Mouse (Mus musculus) liver, embryonic 12.5 days (tissue): Measurements from ENCODE around the gene Prss42. TPM values are rescaled to one million over a fixed set of nuclear protein-coding genes. Genes with fewer than 3 reads are reported as not detected.
A peak's percentile ranks its signal among the peaks of the same experiment; 100 is the strongest.

Experiments
- ATAC-seq: fragments of 200-750 bp; cut with Nextera tagmentation; 2 replicates; pipeline ENCODE4 v1.8.0; 2017; ENCODE audit warnings: moderate number of reproducible peaks, mild to moderate bottlenecking, moderate library complexity
- H3K27ac ChIP-seq: fragments of 300-500 bp; sonication (generic); 2 replicates; pipeline ENCODE4 v1.5.1; 2016; ENCODE audit warnings: mild to moderate bottlenecking
- H3K27me3 ChIP-seq: fragments of 300-500 bp; sonication (generic); replicated peaks from 2 replicates; pipeline ENCODE4 v1.6.1; 2016; ENCODE audit warnings: mild to moderate bottlenecking, moderate library complexity
- H3K36me3 ChIP-seq: fragments of 300-500 bp; sonication (generic); 2 replicates; pipeline ENCODE4 v1.6.1; 2016; ENCODE audit warnings: mild to moderate bottlenecking, moderate library complexity
- H3K4me1 ChIP-seq: fragments of 300-500 bp; sonication (generic); 2 replicates; pipeline ENCODE4 v1.6.1; 2016
- H3K4me2 ChIP-seq: fragments of 300-500 bp; sonication (generic); 2 replicates; pipeline ENCODE4 v1.6.1; 2016; ENCODE audit warnings: mild to moderate bottlenecking, moderate library complexity
- H3K4me3 ChIP-seq: fragments of 300-500 bp; sonication (generic); 2 replicates; pipeline ENCODE4 v1.5.1; 2016; ENCODE audit warnings: mild to moderate bottlenecking, moderate library complexity
- H3K9ac ChIP-seq: fragments of 300-500 bp; sonication (generic); 2 replicates; pipeline ENCODE4 v1.6.1; 2016; ENCODE audit warnings: mild to moderate bottlenecking, moderate library complexity
- H3K9me3 ChIP-seq: fragments of 300-500 bp; sonication (generic); replicated peaks from 2 replicates; pipeline ENCODE4 v1.6.1; 2016; ENCODE audit warnings: mild to moderate bottlenecking, moderate library complexity
- WGBS: fragments of 180-500 bp; shearing (Covaris S2); methylation state at CpG from one replicate; pipeline ENCODE4 v1.1.7; 2016; ENCODE audit not compliant: insufficient replicate concordance; 5-methylcytosine and 5-hydroxymethylcytosine counted together
- polyA plus RNA-seq: library from polyadenylated mRNA; unstranded; fragments of >200 nt; fragmentation: Nextera tagmentation; extraction: Ambion mirVana; gene quantifications from 2 replicates; pipeline ENCODE4 v1.2.1, GENCODE M21; 2016

Gene Prss42
- polyA plus RNA-seq, 1 experiment from 2014 or later, result not detected

DNA sequence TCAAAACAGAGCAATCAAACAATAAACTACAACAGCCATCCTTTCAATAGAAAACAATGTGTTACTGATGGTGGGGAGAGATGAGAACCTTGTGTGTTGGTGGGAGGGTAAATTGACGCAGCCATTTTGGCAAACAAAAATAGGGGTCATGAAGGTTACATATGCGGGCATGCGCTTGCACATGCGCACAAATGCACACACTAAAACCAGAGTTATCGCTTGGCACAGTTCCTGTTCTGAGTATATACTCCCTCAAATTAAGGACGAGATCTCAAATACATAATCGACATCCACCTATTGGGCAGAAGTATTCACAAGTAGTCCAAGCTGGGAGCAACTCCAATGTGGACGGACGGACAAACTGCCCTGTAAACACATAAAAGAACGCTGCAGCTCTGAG lies 25.6 kb upstream of the Prss42 start:
- no peaks in the 10 kb centered on the region for H3K4me1 ChIP-seq

DNA sequence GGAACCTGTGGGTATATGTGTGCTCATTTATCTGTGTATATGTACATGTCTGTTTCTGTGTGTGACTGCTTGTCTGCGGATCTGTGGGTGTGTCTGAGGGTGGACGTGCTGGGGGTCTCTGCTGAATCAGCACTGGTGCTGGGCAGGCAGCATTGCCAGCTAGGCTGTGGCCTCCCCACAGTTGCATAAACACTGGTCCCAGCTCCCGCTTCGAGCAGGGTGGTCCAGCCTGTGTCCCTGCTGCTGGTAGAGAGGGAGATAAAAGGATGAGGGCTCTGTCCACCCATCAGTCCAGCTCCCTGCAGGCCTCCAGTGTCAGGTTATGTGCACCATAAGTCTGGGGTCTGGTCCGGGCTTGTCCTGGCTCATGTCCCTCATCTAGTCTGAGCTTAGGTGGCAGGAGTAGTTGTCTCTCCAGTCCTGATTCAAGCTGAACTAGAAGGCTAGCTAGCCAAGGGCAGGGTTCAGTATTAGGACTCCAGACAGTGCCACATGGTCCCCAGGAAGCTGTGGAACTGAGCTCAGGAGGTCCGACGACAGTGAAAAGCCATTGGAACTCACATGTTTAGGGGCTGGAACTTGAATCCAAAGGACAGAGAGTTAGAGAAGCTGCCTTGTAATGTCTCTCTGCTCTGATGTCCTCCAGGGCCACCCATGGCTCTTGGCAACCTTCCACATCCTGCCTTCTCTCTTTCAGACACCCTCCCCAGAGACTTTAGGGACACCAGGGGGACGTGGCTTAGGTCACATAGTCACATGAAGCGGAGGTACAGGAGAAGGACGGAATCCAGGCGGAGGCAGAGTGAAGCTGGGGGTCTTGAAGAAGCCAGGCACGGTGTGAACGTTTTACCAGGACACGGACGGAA lies 23.3 kb upstream of the Prss42 start:
- Histone ChIP-seq H3K4me2 (no peak overlapping the region), H3K27me3 (0 out of 2 replicates have a peak, but pooled peaks cover 20% of the 10 kb centered on the region), H3K4me1 (no peaks in the 10 kb centered on the region), H3K27ac (no peak overlapping the region), H3K9ac (no peak overlapping the region), H3K9me3 (no peaks in the 10 kb centered on the region), H3K4me3 (no peak overlapping the region), H3K36me3 (no peaks in the 10 kb centered on the region)
- ATAC-seq, result no peak
- WGBS, result 61% methylated on average over 15 of the region's 15 CpGs

More for the DNA sequence above, 25.6 kb upstream of the Prss42 start:
- no peak overlapping the region for H3K27ac ChIP-seq
- ATAC-seq, result no peak
- no peaks in the 10 kb centered on the region for H3K9me3 ChIP-seq
- no peaks in the 10 kb centered on the region for H3K36me3 ChIP-seq
- no peak overlapping the region for H3K4me3 ChIP-seq
- peaks cover 23% of the 10 kb centered on the region for H3K27me3 ChIP-seq
- WGBS, result 81% methylated on average over 10 of the region's 10 CpGs
- H3K9ac ChIP-seq, result no peak overlapping the region
- H3K4me2 ChIP-seq, result no peak overlapping the region

DNA sequence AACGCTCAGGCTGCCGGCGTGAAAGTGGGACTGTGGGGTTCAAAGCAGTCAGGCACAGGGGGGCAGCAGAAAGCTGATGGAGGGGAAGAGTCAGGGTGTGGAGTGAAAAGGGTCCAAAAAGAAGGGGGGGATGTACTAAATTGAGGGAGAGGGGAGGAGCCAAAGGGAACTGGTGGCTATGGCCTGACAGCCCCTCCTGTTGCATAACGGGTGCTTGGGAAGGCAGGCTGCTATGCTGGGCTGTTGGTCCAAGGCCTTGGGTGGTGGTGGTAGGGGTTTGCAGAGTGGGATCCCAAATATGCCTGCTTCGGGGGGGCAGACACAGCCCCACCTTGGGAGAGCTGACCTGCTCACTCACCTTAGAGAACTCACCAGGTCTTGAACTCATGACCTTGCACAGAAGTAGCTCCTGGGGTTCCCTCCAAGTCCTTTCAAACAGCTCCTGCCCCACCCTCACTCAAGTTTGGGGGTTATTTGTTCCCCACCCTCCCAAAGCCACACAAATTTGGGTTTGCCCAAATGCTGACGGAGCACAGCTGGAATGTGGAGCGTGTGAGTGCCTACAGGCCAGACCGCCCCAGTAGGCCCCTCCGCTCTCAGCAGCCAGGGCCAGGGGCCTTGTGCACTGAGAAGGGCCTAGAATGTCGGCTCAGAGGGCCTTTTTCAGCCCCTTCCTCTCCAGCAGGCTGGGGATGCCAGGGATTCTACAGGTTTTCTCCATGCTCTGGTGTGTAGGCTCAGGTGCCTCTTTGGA lies 22.5 kb upstream of the Prss42 start:
- H3K27me3 ChIP-seq, result peaks cover 22% of the 10 kb centered on the region
- no peak overlapping the region for H3K4me3 ChIP-seq
- H3K9ac ChIP-seq, result no peak overlapping the region
- H3K36me3 ChIP-seq, result no peaks in the 10 kb centered on the region
- no peaks in the 10 kb centered on the region for H3K9me3 ChIP-seq
- no peak overlapping the region for H3K27ac ChIP-seq
- no peak for ATAC-seq
- H3K4me2 ChIP-seq, result no peak overlapping the region
- 72% methylated on average over 10 of the region's 10 CpGs for whole genome bisulfite sequencing
- peaks cover under 1% of the 10 kb centered on the region; the same call in 1 of the 2 replicates for H3K4me1 ChIP-seq

DNA sequence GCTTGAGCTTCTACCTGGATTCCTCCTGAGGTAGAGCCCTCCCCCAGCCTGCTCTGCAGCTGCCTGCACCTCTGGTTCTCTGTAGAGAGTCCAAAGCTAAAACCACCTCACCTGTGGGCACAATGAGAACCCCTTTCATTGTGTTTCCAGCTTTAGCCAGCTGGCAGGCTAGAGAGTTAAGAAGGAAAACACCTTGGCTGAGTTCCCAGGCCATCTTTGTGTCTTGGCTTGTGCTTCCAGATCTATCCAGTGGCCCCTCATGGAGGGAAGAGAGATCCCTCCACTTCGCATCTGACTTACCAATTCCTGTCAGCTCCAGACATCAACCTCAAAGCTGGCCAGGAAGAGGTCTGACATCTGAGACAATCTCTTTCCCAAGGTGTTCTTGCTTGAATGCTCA lies 19.9 kb upstream of the Prss42 start:
- ATAC-seq, result no peak
- no peak overlapping the region for H3K27ac ChIP-seq
- H3K27me3 ChIP-seq, result peaks cover 48% of the 10 kb centered on the region
- 78% methylated on average over 1 of the region's 1 CpGs for WGBS
- no peak overlapping the region for H3K9ac ChIP-seq
- H3K9me3 ChIP-seq, result no peaks in the 10 kb centered on the region
- no peaks in the 10 kb centered on the region for H3K36me3 ChIP-seq
- H3K4me1 ChIP-seq, result peaks cover 16% of the 10 kb centered on the region
- no peak overlapping the region for H3K4me2 ChIP-seq
- H3K4me3 ChIP-seq, result no peak overlapping the region

DNA sequence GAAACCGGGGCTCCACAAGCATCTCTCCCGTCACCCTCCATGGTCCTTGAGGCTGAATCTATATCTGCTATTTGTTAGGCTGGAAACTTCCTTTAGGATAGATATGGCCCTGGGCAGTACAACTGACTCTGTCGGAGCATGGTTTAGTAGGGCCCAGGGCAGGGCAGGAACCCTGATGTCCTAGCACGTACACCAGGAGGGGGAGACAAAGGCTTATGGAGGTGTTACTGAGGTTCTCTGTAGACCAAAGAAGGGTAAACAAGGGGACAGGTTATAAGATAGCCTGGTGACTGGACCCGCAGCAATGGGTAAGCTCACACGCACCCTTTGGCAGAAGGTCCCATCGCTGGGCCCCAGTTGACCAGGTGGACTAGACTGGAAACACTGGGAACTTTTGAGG lies 19.4 kb upstream of the Prss42 start:
- no peak for ATAC-seq

DNA sequence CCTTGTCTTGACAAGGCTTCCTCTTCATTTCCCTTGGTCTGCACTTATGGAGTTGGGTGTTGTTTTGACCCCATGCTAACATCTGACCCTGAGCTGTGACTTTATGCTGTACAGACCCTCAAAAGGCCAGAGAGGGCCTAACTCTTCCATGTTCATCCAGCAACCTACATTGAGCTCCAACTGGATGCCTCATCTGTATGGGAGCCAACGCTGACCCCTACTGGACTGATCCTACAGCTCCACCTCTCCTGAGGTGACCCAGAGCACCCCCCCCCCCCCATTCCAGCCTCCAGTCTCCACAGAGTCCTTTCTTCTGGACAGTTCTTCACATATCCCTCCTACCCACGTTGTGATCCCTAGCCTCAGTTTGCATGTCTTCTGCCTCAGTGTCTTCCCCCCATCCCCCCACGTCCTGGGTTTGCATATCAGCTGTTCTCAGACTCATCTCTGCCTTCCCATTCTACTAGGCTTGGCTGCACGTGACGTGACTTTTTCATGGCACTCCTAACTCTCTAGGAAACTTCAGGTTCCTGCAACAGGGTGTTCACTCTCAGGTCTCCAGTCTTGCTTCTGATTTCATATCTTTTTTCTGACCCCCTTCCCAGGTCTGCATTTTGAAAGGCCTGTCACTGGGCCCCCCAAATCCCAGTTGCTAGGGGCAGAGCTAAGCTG lies 18.6 kb upstream of the Prss42 start:
- 39% methylated on average over 5 of the region's 5 CpGs for WGBS
- Histone ChIP-seq H3K36me3 (no peaks in the 10 kb centered on the region), H3K9me3 (no peaks in the 10 kb centered on the region), H3K27ac (no peak overlapping the region), H3K9ac (no peak overlapping the region), H3K27me3 (peaks cover 49% of the 10 kb centered on the region), H3K4me3 (no peak overlapping the region), H3K4me2 (no peak overlapping the region), H3K4me1 (peaks cover 18% of the 10 kb centered on the region)
- ATAC-seq, result no peak

More for the DNA sequence above, 19.4 kb upstream of the Prss42 start:
- no peaks in the 10 kb centered on the region for H3K9me3 ChIP-seq
- WGBS, result 72% methylated on average over 7 of the region's 7 CpGs
- H3K27ac ChIP-seq, result no peak overlapping the region
- no peak overlapping the region for H3K9ac ChIP-seq
- H3K4me1 ChIP-seq, result peaks cover 17% of the 10 kb centered on the region
- no peak overlapping the region for H3K4me3 ChIP-seq
- H3K27me3 ChIP-seq, result peaks cover 51% of the 10 kb centered on the region
- H3K4me2 ChIP-seq, result no peak overlapping the region
- H3K36me3 ChIP-seq, result no peaks in the 10 kb centered on the region

DNA sequence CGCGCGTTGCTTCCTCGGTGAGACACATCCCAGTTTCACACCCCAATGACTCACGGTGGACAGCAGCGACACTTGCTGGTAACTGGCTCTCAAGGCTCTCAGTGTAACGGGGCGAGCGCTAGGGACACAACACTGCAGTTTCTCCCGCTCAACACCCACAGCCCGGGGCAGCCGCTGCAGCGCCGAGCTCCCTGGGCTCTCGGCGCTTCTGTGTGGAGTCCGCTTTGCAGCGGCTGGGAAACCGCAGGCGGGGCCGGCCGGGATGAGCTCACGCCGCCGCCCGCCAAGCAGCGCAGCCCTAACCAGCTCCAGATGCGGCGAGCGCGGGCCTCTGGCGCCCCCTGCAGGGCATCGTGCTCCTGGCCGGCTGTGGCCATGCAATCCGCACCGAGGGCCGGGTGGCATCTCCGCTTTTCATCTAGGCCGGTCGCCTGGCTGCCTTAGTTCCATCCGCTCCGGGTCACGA lies 16.7 kb upstream of the Prss42 start:
- H3K4me1 ChIP-seq, result peaks cover 18% of the 10 kb centered on the region
- no peaks in the 10 kb centered on the region for H3K9me3 ChIP-seq
- peak overlapping the region; percentile 83 for H3K4me2 ChIP-seq
- no peak overlapping the region for H3K27ac ChIP-seq
- H3K9ac ChIP-seq, result peak overlapping the region; percentile 66
- ATAC-seq, result peak; percentile 90
- WGBS, result under 1% methylated on average over 39 of the region's 43 CpGs
- peaks cover 47% of the 10 kb centered on the region for H3K27me3 ChIP-seq
- H3K4me3 ChIP-seq, result peak overlapping the region; percentile 50
- no peaks in the 10 kb centered on the region for H3K36me3 ChIP-seq

DNA sequence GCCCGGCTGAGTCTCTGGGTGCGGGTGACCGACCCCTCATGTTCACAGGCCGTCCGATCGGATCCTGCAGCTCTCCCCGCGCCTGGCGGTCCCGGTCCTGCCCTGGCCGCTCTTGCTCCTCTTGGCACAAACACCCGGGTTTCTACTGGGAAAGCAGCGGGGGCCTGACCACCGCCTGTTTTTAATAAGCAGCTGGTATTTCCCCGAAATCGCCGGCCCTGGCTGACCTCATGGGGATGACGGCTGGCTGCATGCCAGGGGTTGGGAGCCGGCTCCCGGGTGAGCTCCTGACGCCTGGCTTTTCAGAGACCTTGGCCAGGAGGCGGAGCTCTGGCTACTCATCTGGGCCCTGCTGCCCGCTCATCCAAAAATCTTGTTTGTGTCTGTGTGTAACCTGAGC lies 16.2 kb upstream of the Prss42 start:
- no peaks in the 10 kb centered on the region for H3K9me3 ChIP-seq
- WGBS, result 2% methylated on average over 23 of the region's 23 CpGs
- H3K9ac ChIP-seq, result peak overlapping the region; percentile 66
- ATAC-seq, result peak; percentile 38
- H3K27me3 ChIP-seq, result peaks cover 47% of the 10 kb centered on the region
- peak overlapping the region; percentile 83 for H3K4me2 ChIP-seq
- peaks cover 18% of the 10 kb centered on the region for H3K4me1 ChIP-seq
- H3K4me3 ChIP-seq, result peak overlapping the region; percentile 50
- H3K36me3 ChIP-seq, result no peaks in the 10 kb centered on the region
- no peak overlapping the region for H3K27ac ChIP-seq

DNA sequence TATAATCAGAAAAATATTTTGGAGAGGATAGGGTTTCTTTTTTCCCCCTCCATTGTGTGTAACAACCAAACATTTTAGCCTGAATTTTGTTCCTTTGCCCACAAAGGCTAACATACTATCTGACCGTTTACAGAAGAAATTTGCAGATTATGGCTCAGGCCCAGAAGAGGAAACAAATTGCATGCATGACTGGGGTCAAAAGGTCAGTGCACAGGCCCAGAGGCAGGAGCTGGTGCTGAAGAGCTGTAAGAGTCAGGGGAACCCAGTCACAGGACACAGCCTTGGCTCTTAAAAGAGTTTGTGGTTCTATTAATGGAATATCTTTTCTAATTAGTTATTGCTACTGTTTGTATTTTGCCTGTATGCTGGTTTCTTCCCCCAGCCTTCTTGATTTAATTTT lies 14.4 kb upstream of the Prss42 start:
- 29% methylated on average over 1 of the region's 1 CpGs for WGBS
- Histone ChIP-seq H3K4me3 (no peak overlapping the region), H3K9me3 (no peaks in the 10 kb centered on the region), H3K9ac (no peak overlapping the region), H3K4me2 (no peak overlapping the region), H3K27me3 (peaks cover 33% of the 10 kb centered on the region), H3K36me3 (no peaks in the 10 kb centered on the region), H3K4me1 (peaks cover 18% of the 10 kb centered on the region), H3K27ac (no peak overlapping the region)
- no peak for ATAC-seq

DNA sequence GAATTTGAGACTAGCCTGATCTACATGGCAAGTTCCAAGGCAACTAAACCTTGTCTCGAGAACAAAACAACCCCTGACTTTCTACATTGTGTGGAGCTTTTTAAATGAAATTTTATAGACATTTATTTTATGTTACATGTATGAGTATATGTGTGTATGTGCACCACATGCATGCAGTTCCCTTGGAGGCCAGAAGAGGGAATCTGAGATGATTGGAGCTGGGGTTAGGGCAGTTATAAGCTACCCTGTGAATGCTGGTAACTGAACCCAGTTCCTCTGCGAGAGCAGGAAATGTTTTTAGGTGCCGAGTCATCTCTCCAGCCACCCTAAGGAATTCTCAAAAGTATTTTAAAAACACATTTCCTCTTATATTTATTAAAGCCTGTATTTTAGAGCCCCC lies 9.8 kb upstream of the Prss42 start:
- no peaks in the 10 kb centered on the region for H3K9me3 ChIP-seq
- no peak overlapping the region for H3K27ac ChIP-seq
- no peak overlapping the region for H3K4me2 ChIP-seq
- peaks cover 2% of the 10 kb centered on the region; the same call in 1 of the 2 replicates for H3K27me3 ChIP-seq
- H3K4me3 ChIP-seq, result no peak overlapping the region
- ATAC-seq, result no peak
- WGBS, result 66% methylated on average over 3 of the region's 3 CpGs
- H3K36me3 ChIP-seq, result no peaks in the 10 kb centered on the region
- H3K4me1 ChIP-seq, result 0 out of 2 replicates have a peak, but pooled peaks cover 3% of the 10 kb centered on the region
- no peak overlapping the region for H3K9ac ChIP-seq

DNA sequence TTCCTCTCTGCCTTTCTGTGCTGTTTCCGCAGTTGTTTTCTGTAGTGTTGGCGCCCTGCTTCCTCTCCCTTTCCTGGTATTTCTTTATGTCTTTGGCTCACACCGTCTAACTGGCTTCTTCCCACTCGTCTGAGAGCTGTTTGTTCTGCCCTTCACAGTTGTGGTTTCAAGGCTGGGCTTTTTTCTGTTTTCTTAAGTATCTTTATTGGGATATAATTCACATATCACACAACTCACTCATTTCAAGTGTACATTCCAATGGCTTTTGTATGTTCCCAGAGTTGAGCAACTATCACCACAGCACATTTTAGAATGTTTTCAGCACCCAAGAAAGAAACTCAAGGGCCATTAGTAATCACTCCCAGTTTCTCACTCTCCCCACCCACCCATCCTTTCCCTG lies 7.5 kb upstream of the Prss42 start:
- WGBS, result 56% methylated on average over 4 of the region's 4 CpGs
- no peaks in the 10 kb centered on the region for H3K27me3 ChIP-seq
- no peak overlapping the region for H3K9ac ChIP-seq
- no peaks in the 10 kb centered on the region for H3K4me1 ChIP-seq
- H3K9me3 ChIP-seq, result no peaks in the 10 kb centered on the region
- H3K4me2 ChIP-seq, result no peak overlapping the region
- H3K27ac ChIP-seq, result no peak overlapping the region
- no peak for ATAC-seq
- no peak overlapping the region for H3K4me3 ChIP-seq
- H3K36me3 ChIP-seq, result no peaks in the 10 kb centered on the region

DNA sequence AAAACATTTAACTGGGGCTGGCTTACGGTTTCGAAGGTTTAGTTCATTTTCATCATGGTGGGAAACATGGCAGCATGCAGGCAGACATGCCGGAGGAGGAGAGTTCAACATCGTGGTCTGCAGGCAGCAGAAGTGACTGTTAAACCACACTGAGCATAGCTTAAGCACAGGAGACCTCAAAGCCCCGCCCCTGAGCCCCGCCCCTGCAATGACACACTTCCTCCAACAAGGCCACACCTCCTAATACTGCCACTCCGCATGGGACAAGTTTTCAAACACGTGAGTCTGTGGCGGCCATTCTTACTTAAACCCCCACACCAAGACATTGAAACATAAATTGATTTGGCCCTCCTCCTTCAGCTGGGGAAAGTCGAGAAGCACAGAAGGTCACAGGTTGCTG lies 953 bp upstream of the Prss42 start:
- Histone ChIP-seq H3K27ac (no peak overlapping the region), H3K36me3 (no peaks in the 10 kb centered on the region), H3K27me3 (no peaks in the 10 kb centered on the region), H3K9ac (no peak overlapping the region), H3K9me3 (no peaks in the 10 kb centered on the region), H3K4me1 (no peaks in the 10 kb centered on the region), H3K4me3 (no peak overlapping the region), H3K4me2 (no peak overlapping the region)
- ATAC-seq, result no peak
- whole genome bisulfite sequencing, result 57% methylated on average over 10 of the region's 10 CpGs
